Mouse (Mus musculus) brain, embryonic 18.5 days (tissue): ENCODE results near the gene Zbtb46.

Experiments used
- DNase-seq: peaks from one replicate; pipeline ENCODE4 v3.0.0-alpha.2; 2012; ENCODE audit warnings: low read depth, low spot score

Gene Zbtb46

DNA sequence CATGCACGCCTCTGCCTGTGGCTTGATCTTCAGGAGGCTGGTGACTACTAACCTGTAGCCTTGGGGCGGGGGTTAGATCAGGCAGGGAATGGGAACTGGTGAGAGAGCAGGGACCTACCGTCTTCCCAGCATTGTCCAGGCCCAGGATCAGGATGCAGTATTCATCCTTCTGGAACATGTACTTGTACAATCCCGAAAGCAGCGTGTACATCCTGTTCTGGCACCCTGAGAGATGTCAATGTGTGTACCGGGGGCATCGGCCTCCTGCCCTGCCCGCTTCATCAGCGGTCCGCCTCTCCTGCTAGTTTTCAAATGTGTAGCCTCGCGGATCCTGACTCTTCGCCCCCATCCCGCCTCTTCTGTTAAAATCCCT lies 94.8 kb downstream of the Zbtb46 start:
- no peak for DNase-seq

DNA sequence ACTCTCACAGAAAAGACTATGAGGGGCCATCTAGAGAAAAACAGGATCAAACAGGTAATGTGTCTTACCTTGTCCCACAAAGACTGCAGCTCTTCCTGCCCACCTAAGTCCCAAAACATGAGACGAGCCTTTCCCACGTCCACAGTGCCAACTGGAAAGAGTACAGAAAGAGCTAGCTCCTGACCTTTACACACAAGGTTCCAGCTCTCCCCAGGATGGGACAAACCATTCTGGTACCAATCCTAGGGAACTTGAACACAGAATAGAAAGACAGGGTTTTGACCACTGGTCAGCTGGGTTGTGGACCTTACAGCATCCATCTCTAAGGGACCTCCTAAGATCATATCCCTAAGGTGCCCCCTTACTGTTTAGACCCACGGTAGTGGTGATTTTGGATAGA lies 95.3 kb downstream of the Zbtb46 start:
- DNase-seq: no peak

DNA sequence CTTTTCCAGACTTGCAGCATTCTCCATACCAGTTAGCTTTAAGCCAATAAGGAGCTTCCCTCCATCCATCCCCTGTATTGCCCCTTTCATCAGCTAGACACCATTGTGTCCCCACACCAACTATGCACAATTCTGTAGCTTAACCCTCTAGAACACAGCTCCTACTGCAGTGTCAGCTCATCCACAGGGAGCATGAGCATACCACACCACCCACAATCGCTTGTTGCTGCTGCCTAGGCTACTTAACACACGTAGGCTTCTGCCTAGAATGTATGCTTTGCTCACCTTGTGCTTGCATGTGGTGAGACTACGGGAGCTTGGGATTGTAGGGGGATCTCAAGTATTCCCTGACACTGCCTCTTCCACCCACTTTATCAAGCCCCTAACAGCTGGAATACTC lies 102.4 kb downstream of the Zbtb46 start:
- no peak for DNase-seq

DNA sequence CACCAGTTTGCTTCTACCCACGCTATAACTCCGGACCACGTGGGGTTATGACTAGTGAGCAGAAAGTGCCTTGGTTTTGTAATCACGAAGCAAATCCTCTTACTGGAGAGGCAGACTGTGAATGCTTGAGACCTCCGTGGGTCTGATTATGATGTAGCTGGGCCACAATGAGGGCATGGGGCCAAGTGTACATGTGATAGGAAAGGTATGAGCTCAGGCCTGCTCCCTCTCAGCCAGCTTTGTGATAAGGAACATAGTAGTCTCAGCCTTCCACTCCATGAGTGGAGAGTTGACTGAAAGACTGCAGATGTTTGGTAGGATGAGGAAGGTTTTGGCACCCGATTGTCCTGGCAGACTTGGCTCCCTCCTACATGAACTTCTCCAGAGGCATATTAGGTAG lies 116.5 kb downstream of the Zbtb46 start:
- no peak for DNase-seq

DNA sequence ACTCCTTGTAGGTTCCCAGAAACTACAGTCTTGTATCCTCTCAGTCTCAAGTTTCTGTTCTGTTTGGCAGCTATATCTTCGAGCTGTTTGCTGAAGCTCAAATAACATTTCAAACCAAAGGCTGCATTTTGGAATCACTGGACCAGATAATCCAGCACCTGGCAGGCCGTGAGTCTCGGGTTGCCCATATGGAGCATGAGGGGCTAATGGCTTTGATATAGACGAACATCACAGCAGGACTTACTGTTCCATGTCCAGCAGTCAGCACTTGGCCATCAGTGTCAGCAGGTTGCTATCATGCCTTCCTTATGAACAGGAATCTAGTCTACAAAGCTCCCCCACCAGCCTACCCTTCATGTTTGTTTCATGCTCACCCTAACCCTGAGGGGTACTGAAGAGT lies 118.8 kb downstream of the Zbtb46 start:
- DNase-seq: no peak
